Mouse (Mus musculus): ENCODE data around the gene Alpk3.

- TF ChIP-seq CTCF (IDR thresholded peaks at IDR 0.05; ENCODE audit: low read depth) (no peak), EP300 (optimal IDR thresholded peaks at IDR 0.05) (no peak)
Observed at GRCm38 (mm10) chr7:81133941-81134340, 76.5 kb downstream of the Alpk3 start.
